Mouse (Mus musculus): Measurements from ENCODE around the gene Mb21d2. TPM values are rescaled to one million over a fixed set of nuclear protein-coding genes. Genes with fewer than 3 reads are reported as not detected.

Mb21d2 gene
- 1.4 and 2.0 TPM in 2 replicates for polyA plus RNA-seq (2012; rRNA removed)

GRCm38 (mm10) chr16:28928815-28929685, at the start of gene Mb21d2:
TSS of gene Mb21d2 (minus strand) at chr16:28929673.
- TF ChIP-seq CTCF (IDR thresholded peaks at IDR 0.05; ENCODE audit: control insufficient read depth, insufficient read depth, insufficient replicate concordance, low read depth, low read length): no peak
- no peak for TF ChIP-seq POLR2A (IDR thresholded peaks at IDR 0.05; ENCODE audit: control insufficient read depth, low read depth, low read length)
- H3K4me3 ChIP-seq (ENCODE audit: control insufficient read depth, low read depth, low read length): peak within 1 kb of the TSS; percentile 89
- H3K27me3 ChIP-seq (ENCODE audit: control insufficient read depth, insufficient read depth, low read length): no peaks in the 10 kb centered on the region; the same call in 1 of the 2 replicates
- no peaks in the 10 kb centered on the region for H3K36me3 ChIP-seq (ENCODE audit: control insufficient read depth, insufficient read depth, low read length)
- peaks cover 11% of the 10 kb centered on the region for H3K4me1 ChIP-seq (ENCODE audit: control insufficient read depth, insufficient read depth, low read length)
- H3K27ac ChIP-seq (ENCODE audit: control insufficient read depth, insufficient read depth, low read depth, low read length): peak within 1 kb of the TSS; percentile 44; the same call in 1 of the 2 replicates

GRCm38 (mm10) chr16:28966236-28966635, 36.8 kb upstream of the Mb21d2 start:
- Histone ChIP-seq H3K27me3 (ENCODE audit: control insufficient read depth, insufficient read depth, low read length) (no peaks in the 10 kb centered on the region), H3K4me3 (ENCODE audit: control insufficient read depth, low read depth, low read length) (no peak overlapping the region), H3K4me1 (ENCODE audit: control insufficient read depth, insufficient read depth, low read length) (no peaks in the 10 kb centered on the region), H3K27ac (ENCODE audit: control insufficient read depth, insufficient read depth, low read depth, low read length) (no peak overlapping the region), H3K36me3 (ENCODE audit: control insufficient read depth, insufficient read depth, low read length) (no peaks in the 10 kb centered on the region)
- TF ChIP-seq CTCF (IDR thresholded peaks at IDR 0.05; ENCODE audit: control insufficient read depth, insufficient read depth, insufficient replicate concordance, low read depth, low read length) (no peak), POLR2A (IDR thresholded peaks at IDR 0.05; ENCODE audit: control insufficient read depth, low read depth, low read length) (no peak)

GRCm38 (mm10) chr16:28964048-28964447, 34.6 kb upstream of the Mb21d2 start:
- H3K4me1 ChIP-seq (ENCODE audit: control insufficient read depth, insufficient read depth, low read length): no peaks in the 10 kb centered on the region
- H3K36me3 ChIP-seq (ENCODE audit: control insufficient read depth, insufficient read depth, low read length): no peaks in the 10 kb centered on the region
- H3K27ac ChIP-seq (ENCODE audit: control insufficient read depth, insufficient read depth, low read depth, low read length): no peak overlapping the region
- TF ChIP-seq CTCF (IDR thresholded peaks at IDR 0.05; ENCODE audit: control insufficient read depth, insufficient read depth, insufficient replicate concordance, low read depth, low read length) (no peak), POLR2A (IDR thresholded peaks at IDR 0.05; ENCODE audit: control insufficient read depth, low read depth, low read length) (no peak)
- H3K4me3 ChIP-seq (ENCODE audit: control insufficient read depth, low read depth, low read length): no peak overlapping the region
- no peaks in the 10 kb centered on the region for H3K27me3 ChIP-seq (ENCODE audit: control insufficient read depth, insufficient read depth, low read length)

GRCm38 (mm10) chr16:28962987-28963386, 33.5 kb upstream of the Mb21d2 start:
- TF ChIP-seq CTCF (IDR thresholded peaks at IDR 0.05; ENCODE audit: control insufficient read depth, insufficient read depth, insufficient replicate concordance, low read depth, low read length) (no peak), POLR2A (IDR thresholded peaks at IDR 0.05; ENCODE audit: control insufficient read depth, low read depth, low read length) (no peak)
- Histone ChIP-seq H3K27ac (ENCODE audit: control insufficient read depth, insufficient read depth, low read depth, low read length) (no peak overlapping the region), H3K4me3 (ENCODE audit: control insufficient read depth, low read depth, low read length) (no peak overlapping the region), H3K36me3 (ENCODE audit: control insufficient read depth, insufficient read depth, low read length) (no peaks in the 10 kb centered on the region), H3K4me1 (ENCODE audit: control insufficient read depth, insufficient read depth, low read length) (no peaks in the 10 kb centered on the region), H3K27me3 (ENCODE audit: control insufficient read depth, insufficient read depth, low read length) (no peaks in the 10 kb centered on the region)

- no peak for TF ChIP-seq POLR2A (IDR thresholded peaks at IDR 0.05; ENCODE audit: control insufficient read depth, low read depth, low read length)
- no peak for TF ChIP-seq CTCF (IDR thresholded peaks at IDR 0.05; ENCODE audit: control insufficient read depth, insufficient read depth, insufficient replicate concordance, low read depth, low read length)
- H3K36me3 ChIP-seq (ENCODE audit: control insufficient read depth, insufficient read depth, low read length): no peaks in the 10 kb centered on the region
Measured at GRCm38 (mm10) chr16:28949810-28950209, 20.3 kb upstream of the Mb21d2 start.

GRCm38 (mm10) chr16:28943254-28943653, 13.8 kb upstream of the Mb21d2 start:
- H3K4me3 ChIP-seq (ENCODE audit: control insufficient read depth, low read depth, low read length): no peak overlapping the region
- H3K36me3 ChIP-seq (ENCODE audit: control insufficient read depth, insufficient read depth, low read length): no peaks in the 10 kb centered on the region
- H3K4me1 ChIP-seq (ENCODE audit: control insufficient read depth, insufficient read depth, low read length): no peaks in the 10 kb centered on the region
- no peak overlapping the region for H3K27ac ChIP-seq (ENCODE audit: control insufficient read depth, insufficient read depth, low read depth, low read length)
- TF ChIP-seq POLR2A (IDR thresholded peaks at IDR 0.05; ENCODE audit: control insufficient read depth, low read depth, low read length) (no peak), CTCF (IDR thresholded peaks at IDR 0.05; ENCODE audit: control insufficient read depth, insufficient read depth, insufficient replicate concordance, low read depth, low read length) (no peak)
- no peaks in the 10 kb centered on the region for H3K27me3 ChIP-seq (ENCODE audit: control insufficient read depth, insufficient read depth, low read length)

More at GRCm38 (mm10) chr16:28949810-28950209, 20.3 kb upstream of the Mb21d2 start:
- Histone ChIP-seq H3K27me3 (ENCODE audit: control insufficient read depth, insufficient read depth, low read length) (no peaks in the 10 kb centered on the region), H3K4me1 (ENCODE audit: control insufficient read depth, insufficient read depth, low read length) (no peaks in the 10 kb centered on the region; the same call in none of the 2 replicates), H3K27ac (ENCODE audit: control insufficient read depth, insufficient read depth, low read depth, low read length) (no peak overlapping the region), H3K4me3 (ENCODE audit: control insufficient read depth, low read depth, low read length) (no peak overlapping the region)

GRCm38 (mm10) chr16:28936181-28936792, 6.8 kb upstream of the Mb21d2 start:
- Histone ChIP-seq H3K36me3 (ENCODE audit: control insufficient read depth, insufficient read depth, low read length) (no peaks in the 10 kb centered on the region), H3K27me3 (ENCODE audit: control insufficient read depth, insufficient read depth, low read length) (no peaks in the 10 kb centered on the region), H3K4me3 (ENCODE audit: control insufficient read depth, low read depth, low read length) (no peak overlapping the region), H3K27ac (ENCODE audit: control insufficient read depth, insufficient read depth, low read depth, low read length) (no peak overlapping the region), H3K4me1 (ENCODE audit: control insufficient read depth, insufficient read depth, low read length) (no peaks in the 10 kb centered on the region)
- TF ChIP-seq POLR2A (IDR thresholded peaks at IDR 0.05; ENCODE audit: control insufficient read depth, low read depth, low read length): no peak
- no peak for TF ChIP-seq CTCF (IDR thresholded peaks at IDR 0.05; ENCODE audit: control insufficient read depth, insufficient read depth, insufficient replicate concordance, low read depth, low read length)
